Mouse (Mus musculus): ENCODE data around the gene Olfr981.
"Not testable (repeated sequence)": the region's sequence is repeated elsewhere in the genome, so short reads cannot be mapped to it uniquely, and the experiment has no call there.

The Olfr981 gene

GRCm38 (mm10) chr9:40021164-40021563 is at the start of gene Olfr981:
Gene Olfr981 (plus strand): TSS chr9:40021464.
- DNase-seq: no peak

DNA sequence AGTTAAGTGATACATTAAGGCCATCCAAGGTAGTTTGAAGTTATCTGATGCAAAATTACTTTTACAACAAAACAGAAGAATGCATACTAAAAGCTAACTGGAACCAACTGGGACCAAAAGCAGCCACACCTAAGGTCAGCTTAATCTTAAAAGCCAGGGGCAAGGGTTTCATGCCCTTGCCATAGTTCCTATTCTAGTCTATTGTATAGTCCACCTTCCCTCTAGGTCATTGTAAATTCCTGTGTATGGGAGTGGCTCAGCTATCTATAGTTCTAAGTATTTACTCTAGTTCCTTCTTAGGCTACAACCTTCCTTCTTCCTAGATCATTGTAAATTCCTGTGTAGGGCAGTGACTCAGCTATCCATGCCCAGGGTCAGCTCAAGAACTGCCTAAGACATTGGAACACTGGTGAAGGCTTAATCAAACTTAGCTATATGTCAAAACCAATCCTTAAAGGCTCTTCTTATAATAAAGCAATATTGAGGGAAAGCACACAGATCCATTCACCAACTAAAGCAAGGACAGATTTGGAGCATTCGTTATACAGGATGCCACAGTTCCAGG is 44.6 kb upstream of the Olfr981 start:
- not testable (repeated sequence) for DNase-seq

GRCm38 (mm10) chr9:39991813-39992212 is 29.5 kb upstream of the Olfr981 start, which contains the start of gene Olfr978:
Gene Olfr978 (plus strand): TSS chr9:39992113.
- DNase-seq: no peak

GRCm38 (mm10) chr9:40003365-40003764 is 17.9 kb upstream of the Olfr981 start, which contains the start of gene Olfr979:
Gene Olfr979 (minus strand): TSS chr9:40003465.
- no peak for DNase-seq

DNA sequence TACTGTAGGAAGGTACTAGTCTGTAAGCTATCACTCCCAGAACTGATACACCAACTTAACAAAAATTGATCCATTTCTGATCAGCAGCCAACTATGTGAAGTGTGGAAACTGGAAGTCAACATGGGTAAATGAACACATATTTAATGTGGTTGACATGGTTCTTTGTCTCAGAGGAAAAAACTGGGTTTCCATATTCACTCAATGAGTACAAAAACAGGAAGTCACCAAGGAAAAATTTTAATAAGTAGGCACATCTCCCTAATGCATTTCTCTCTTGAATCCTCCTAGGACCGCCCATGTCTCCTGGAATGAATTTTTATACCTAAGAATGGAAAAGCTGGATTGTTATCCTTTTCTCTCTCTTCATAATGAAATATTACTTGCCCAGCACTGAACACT is 11.8 kb upstream of the Olfr981 start, which contains the start of gene Olfr980:
Olfr980 (minus strand) TSS at position 101 of the 400 bp plus-strand sequence.
- DNase-seq: no peak

- no peak for DNase-seq
Observed at GRCm38 (mm10) chr9:40050138-40050537, 28.9 kb downstream of the Olfr981 start.

DNA sequence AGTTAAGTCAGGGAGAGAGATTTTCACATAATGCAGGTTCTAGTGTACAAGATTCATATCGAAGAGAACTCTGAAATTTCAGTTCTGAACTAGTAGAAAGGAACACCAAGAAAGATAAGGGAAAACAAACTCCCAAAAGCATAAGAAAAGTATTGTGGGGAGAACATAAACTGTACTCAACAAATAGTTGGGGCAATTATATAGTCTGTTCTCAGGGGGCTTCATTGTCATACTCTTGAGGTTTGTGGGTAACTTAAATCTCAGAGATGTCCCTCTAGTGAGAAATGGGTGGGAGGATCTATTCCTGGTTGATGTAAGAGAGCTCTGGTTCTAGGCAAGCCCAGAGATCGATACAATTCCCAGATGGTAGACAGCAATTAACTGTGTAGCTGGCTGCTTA is 52.3 kb downstream of the Olfr981 start, which contains the start of gene Olfr982:
Olfr982 (plus strand) TSS at position 301 of the 400 bp plus-strand sequence.
- DNase-seq: no peak
